Mouse (Mus musculus) heart, embryonic 10.5 days (tissue): ENCODE results near the gene Meltf. TPM values are rescaled to one million over a fixed set of nuclear protein-coding genes. Genes with fewer than 3 reads are reported as not detected.

ENCODE experiments used
- DNase-seq: peaks from one replicate; pipeline ENCODE4 v3.0.0-alpha.2; 2017; ENCODE audit warnings: low spot score
- H3K27ac ChIP-seq: fragments of 300-500 bp; sonication (generic); 2 replicates; pipeline ENCODE4 v1.5.1; 2016; ENCODE audit warnings: mild to moderate bottlenecking
- H3K27me3 ChIP-seq: fragments of 300-500 bp; sonication (generic); 2 replicates; pipeline ENCODE4 v1.6.1; 2016; ENCODE audit warnings: mild to moderate bottlenecking; ENCODE audit not compliant: poor library complexity, insufficient read depth, severe bottlenecking
- H3K36me3 ChIP-seq: fragments of 300-500 bp; sonication (generic); 2 replicates; pipeline ENCODE4 v1.6.1; 2016; ENCODE audit warnings: mild to moderate bottlenecking, moderate library complexity
- H3K4me1 ChIP-seq: fragments of 300-500 bp; sonication (generic); 2 replicates; pipeline ENCODE4 v1.6.1; 2016; ENCODE audit warnings: mild to moderate bottlenecking
- H3K4me3 ChIP-seq: fragments of 300-500 bp; sonication (generic); 2 replicates; pipeline ENCODE4 v1.5.1; 2016; ENCODE audit warnings: mild to moderate bottlenecking, moderate library complexity
- H3K9me3 ChIP-seq: fragments of 300-500 bp; sonication (generic); 2 replicates; pipeline ENCODE4 v1.6.1; 2016; ENCODE audit warnings: mild to moderate bottlenecking, moderate library complexity
- WGBS: fragments of 180-500 bp; shearing (Covaris S2); methylation state at CpG from one replicate; pipeline ENCODE4 v1.1.7; 2016; 5-methylcytosine and 5-hydroxymethylcytosine counted together
- polyA plus RNA-seq: library from polyadenylated mRNA; unstranded; fragments of >200 nt; fragmentation: Nextera tagmentation; extraction: Ambion mirVana; gene quantifications from 2 replicates; pipeline ENCODE4 v1.2.1, GENCODE M21; 2016

Meltf gene
- polyA plus RNA-seq = 0.09 and 0.34 TPM in 2 replicates

DNA sequence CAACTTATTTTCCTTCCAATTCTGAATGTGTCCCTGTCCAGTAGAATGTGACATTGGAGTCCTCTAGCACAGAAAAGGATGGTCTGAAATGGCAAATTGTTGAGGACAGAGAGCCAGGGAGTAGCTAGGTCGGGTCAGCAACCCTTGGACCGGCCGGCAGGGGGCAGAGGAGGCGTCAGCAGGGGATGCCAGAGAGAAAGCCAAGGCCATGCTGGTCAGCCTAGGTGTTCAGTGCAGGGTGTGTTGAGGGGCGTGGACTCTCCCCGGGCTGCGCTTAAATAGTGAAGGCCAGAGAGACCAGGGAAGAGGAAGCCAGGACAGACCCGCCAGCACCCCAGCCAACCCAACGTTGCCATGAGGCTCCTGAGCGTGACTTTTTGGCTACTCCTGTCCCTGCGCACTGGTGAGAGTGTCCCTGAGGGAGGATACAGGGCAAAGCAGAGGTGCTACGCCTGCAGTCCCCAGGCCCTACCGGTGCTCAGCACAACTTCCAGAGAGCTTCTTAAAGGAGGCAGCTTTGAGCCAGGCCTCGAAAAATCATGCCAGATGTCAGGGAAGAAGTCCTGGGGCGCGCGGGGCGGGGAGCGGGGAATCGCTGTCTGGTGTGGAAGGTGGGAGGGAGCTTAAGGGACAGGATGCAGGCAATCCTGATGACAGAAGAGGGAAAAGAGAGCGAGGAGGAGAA is at the start of gene Meltf:
TSS of gene Meltf (plus strand) at position 238 of the 685 bp plus-strand sequence.
- Histone ChIP-seq H3K27ac (no peak within 1 kb of the TSS; the same call in 1 of the 2 replicates), H3K36me3 (peaks cover 12% of the 10 kb centered on the region), H3K27me3 (peaks cover 25% of the 10 kb centered on the region), H3K4me1 (peaks cover 38% of the 10 kb centered on the region), H3K4me3 (peak within 1 kb of the TSS; percentile 39), H3K9me3 (no peaks in the 10 kb centered on the region)
- WGBS = 29% methylated on average over 21 of the region's 21 CpGs
- DNase-seq = peak; percentile 87

DNA sequence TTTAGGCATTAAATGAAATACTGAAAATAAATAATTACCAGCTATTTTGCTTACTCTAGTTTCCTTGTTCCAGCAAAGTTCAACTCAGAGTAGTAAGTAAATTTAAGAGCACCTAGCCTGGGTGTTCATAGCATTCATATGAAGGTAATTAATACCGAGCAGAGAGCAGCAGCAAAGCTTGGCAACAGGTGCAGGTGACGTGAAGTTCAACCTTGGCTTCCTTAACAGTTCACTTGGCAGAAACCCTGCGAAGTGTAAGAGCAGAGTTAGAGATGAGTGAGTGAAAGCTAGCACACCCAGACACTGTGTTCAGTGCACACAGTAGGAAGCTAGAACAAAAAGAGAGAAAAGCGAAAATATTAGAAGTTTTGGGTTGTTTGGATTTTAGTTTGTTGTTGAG is 47.9 kb upstream of the Meltf start:
- Histone ChIP-seq H3K4me3 (no peak overlapping the region), H3K27me3 (no peaks in the 10 kb centered on the region), H3K4me1 (no peaks in the 10 kb centered on the region), H3K36me3 (peaks cover 15% of the 10 kb centered on the region; the same call in 1 of the 2 replicates), H3K9me3 (no peaks in the 10 kb centered on the region), H3K27ac (no peak overlapping the region)
- 85% methylated on average over 4 of the region's 4 CpGs for WGBS
- no peak for DNase-seq

DNA sequence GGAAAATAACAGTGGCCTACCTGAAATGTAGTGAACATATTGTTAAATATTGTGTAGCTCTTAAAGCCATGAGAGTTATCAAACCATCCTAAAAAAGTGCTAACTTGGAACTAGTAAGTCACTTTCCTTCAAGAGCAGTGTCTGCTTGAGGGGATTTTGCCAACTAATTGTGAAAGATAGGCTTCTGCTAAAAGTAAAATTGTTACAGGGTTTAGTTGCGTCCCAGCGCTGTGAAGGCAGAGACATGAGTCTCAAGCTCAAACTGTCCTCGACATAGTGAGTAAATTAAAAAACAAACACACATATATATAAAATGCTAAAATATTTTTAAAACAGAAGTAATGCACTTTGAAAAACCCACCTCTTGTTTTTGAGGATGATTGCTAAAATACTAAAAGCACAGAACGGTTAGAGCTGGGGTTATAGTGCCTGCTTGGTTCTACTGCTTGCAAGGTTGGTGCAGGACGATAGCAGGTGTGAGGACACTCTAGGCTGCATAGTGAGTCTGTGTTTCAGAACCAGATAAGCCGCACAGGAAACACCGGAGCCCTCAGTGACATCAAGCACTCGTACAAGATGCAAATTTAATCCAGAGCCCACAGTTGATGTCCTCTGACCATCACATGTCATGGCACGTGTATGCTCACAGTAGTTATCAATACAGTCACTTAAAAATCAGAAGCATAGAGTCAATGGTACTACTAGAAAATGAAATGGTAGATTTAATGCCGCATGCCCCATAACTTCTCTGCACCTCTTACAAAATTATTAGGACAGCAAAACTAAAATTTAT is 45.8 kb upstream of the Meltf start:
- no peaks in the 10 kb centered on the region for H3K9me3 ChIP-seq
- H3K27ac ChIP-seq = no peak overlapping the region
- no peak for DNase-seq
- no peak overlapping the region for H3K4me3 ChIP-seq
- peaks cover 21% of the 10 kb centered on the region; the same call in 1 of the 2 replicates for H3K36me3 ChIP-seq
- no peaks in the 10 kb centered on the region for H3K4me1 ChIP-seq
- WGBS = 83% methylated on average over 10 of the region's 10 CpGs
- H3K27me3 ChIP-seq = no peaks in the 10 kb centered on the region

DNA sequence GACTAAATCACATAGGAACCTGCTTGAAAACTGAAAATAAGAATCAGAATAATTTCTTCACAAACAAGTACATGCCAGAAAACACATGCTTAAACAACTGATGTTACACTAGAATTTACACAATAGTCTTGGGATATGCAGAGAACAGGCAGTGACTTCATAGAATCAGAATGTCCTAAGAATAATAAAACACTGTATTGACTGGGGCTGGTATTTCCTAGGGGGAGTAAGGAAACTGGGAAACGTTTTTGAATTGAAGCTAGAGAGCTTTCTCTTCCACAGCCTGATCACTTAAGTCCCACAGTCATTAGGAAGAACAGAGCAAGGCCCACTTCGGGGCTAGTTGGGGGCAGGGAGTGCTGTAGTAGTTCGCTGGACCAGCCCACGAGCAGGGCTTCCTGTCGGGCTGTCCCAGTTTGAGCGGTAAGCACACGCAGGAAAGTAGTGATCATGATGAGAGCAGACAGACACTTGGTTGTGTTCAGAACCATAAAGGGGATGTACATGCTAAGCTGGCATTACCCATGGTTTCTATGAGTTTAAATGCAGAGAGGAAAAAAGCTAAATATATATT is 44.5 kb upstream of the Meltf start:
- Histone ChIP-seq H3K27me3 (no peaks in the 10 kb centered on the region), H3K27ac (no peak overlapping the region; the same call in 1 of the 2 replicates), H3K4me1 (no peaks in the 10 kb centered on the region), H3K9me3 (no peaks in the 10 kb centered on the region), H3K36me3 (peaks cover 29% of the 10 kb centered on the region; the same call in 1 of the 2 replicates), H3K4me3 (no peak overlapping the region)
- DNase-seq = no peak
- 49% methylated on average over 7 of the region's 7 CpGs for WGBS

DNA sequence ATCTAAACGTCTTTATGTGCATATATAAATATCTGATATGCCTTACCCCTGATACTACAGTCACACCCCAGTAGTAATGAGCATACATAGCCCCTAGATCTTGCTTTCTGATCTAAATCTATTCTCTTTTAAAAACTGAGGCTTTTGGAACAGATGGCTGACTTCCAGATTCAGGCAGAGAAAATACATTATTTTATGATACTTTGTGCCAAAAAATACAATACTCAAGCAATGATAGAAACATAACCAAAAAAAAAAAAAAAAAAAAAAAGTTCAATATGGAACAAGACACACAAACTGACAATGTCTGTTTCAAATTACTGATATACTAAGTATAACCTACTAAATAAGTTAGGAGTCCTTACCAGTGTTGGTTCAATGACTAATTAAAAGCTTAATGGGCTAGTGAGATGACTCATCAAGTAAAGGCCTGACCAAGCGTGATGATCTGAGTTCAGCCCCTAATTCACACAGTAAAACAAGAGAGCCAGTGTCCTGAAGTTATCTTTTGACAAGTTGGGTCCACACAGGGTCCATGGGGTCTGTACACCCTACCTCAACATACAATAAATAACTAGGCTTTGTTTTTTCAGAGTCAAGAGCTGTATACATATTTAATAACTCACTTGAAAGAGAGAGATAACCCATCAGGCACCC is 43.8 kb upstream of the Meltf start:
- no peak for DNase-seq

DNA sequence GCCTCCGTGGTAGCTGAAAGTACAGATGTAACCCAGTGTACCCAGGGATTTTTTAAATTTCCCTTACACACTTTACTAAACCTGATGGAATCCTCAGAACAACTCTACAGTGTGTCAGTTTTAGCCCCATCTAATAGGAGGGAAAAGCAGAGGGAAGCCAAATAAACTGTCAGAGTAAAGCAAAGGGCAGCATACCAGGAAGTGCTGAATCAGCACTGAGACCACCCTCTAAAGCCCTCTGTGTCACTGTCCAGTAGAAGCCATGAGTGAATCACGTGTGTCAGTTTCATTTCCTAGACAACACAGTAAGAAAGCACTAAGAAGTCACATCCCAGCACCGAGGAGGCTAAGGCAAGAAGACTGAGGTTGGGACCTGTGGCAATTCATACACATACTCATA is 41.2 kb upstream of the Meltf start:
- H3K27me3 ChIP-seq = no peaks in the 10 kb centered on the region
- no peak overlapping the region for H3K27ac ChIP-seq
- no peaks in the 10 kb centered on the region for H3K4me1 ChIP-seq
- H3K4me3 ChIP-seq = no peak overlapping the region
- H3K36me3 ChIP-seq = peaks cover 30% of the 10 kb centered on the region; the same call in 1 of the 2 replicates
- no peaks in the 10 kb centered on the region for H3K9me3 ChIP-seq
- WGBS = 88% methylated on average over 3 of the region's 3 CpGs
- no peak for DNase-seq

More for the DNA sequence above, 43.8 kb upstream of the Meltf start:
- H3K4me3 ChIP-seq = no peak overlapping the region
- no peaks in the 10 kb centered on the region for H3K9me3 ChIP-seq
- 85% methylated on average over 2 of the region's 2 CpGs for WGBS
- H3K27me3 ChIP-seq = no peaks in the 10 kb centered on the region
- peaks cover 25% of the 10 kb centered on the region; the same call in 1 of the 2 replicates for H3K36me3 ChIP-seq
- no peaks in the 10 kb centered on the region for H3K4me1 ChIP-seq
- H3K27ac ChIP-seq = no peak overlapping the region

DNA sequence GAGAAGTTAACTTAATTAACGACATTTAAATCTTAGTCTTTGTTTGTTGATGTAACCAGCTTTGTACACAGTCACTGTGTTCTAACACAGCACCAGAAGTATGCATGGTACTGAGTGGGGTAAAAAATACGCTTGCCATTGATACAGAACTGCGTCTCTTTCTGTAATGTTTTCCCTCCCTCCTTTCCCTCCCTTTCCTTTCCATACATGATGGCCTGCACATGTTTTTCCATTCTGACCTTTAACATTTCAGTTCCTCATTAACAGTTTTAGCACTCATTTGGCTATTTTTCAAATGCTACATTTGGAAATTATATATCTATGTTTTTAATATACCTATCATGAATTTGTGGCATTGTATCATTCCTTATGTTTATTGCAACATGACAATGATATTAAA is 34.4 kb upstream of the Meltf start:
- WGBS = 87% methylated on average over 3 of the region's 3 CpGs
- Histone ChIP-seq H3K27me3 (no peaks in the 10 kb centered on the region), H3K4me3 (no peak overlapping the region), H3K27ac (no peak overlapping the region), H3K4me1 (no peaks in the 10 kb centered on the region), H3K36me3 (peaks cover 17% of the 10 kb centered on the region; the same call in 1 of the 2 replicates), H3K9me3 (no peaks in the 10 kb centered on the region)
- no peak for DNase-seq

DNA sequence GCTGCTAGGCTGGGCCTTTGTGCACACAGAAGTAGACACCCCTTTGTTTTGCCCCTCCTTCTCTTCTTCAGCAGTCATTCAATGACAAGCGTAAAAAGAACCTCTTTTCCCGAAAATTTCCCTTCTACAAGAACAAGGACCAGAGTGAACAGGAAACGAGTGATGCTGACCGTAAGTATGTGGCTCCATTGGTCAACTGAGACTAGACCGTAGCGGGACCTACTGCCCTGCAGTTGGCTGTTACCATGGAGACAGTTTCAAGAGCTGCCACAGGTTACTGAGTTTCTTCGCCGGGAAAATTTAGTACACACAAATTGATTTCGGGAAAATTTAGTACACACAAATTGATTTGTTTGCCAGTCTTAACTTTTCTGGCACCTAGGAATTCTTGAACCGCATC is 31.8 kb upstream of the Meltf start:
- H3K36me3 ChIP-seq = peaks cover 14% of the 10 kb centered on the region
- H3K4me3 ChIP-seq = no peak overlapping the region
- H3K4me1 ChIP-seq = no peaks in the 10 kb centered on the region
- no peak overlapping the region for H3K27ac ChIP-seq
- H3K27me3 ChIP-seq = no peaks in the 10 kb centered on the region
- 88% methylated on average over 10 of the region's 10 CpGs for WGBS
- DNase-seq = no peak
- H3K9me3 ChIP-seq = no peaks in the 10 kb centered on the region

DNA sequence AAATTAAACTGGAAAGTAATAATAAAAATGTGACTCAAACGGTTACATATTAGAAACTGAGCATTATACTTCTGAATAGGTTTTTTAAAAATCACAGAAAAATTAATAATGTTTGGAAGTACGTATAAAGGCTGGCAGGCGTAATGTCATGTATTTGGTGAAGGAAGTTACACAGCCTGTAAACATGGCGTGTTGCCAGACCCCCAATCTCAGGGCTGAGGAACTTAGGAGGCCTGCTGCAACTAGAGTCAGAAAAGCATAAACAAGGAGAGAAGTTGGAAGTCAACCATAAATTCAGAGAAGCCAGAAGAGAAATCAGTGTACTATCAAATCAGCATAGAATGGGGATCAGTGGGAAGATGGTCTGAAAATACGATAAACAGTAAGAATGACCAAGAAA is 14.7 kb upstream of the Meltf start:
- H3K27me3 ChIP-seq = no peaks in the 10 kb centered on the region
- DNase-seq = no peak
- no peak overlapping the region for H3K4me3 ChIP-seq
- H3K27ac ChIP-seq = no peak overlapping the region
- no peaks in the 10 kb centered on the region; the same call in 1 of the 2 replicates for H3K4me1 ChIP-seq
- 93% methylated on average over 5 of the region's 5 CpGs for WGBS
- no peaks in the 10 kb centered on the region for H3K9me3 ChIP-seq
- peaks cover 74% of the 10 kb centered on the region for H3K36me3 ChIP-seq

DNA sequence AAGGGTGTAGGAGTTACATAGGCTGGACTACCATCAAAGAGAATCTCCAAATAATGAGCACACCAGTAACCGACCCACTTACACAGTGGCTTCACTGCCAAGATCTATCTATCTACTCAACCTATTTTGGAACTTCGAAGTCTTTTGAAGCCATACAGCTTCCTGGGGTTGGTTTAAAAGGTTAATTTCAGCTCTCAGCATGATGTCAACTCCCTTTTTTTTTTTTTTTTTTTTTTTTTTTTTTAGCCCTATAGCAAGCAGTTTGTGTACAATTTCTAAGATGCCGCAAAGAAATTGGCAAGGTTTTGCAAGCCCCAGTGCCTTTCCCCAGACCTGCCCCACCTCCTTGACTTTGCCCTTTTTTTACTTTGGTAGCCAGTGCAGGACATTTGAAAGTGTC is 13.4 kb upstream of the Meltf start:
- no peak overlapping the region for H3K4me3 ChIP-seq
- DNase-seq = no peak
- WGBS = 78% methylated on average over 3 of the region's 3 CpGs
- H3K36me3 ChIP-seq = peaks cover 74% of the 10 kb centered on the region
- no peaks in the 10 kb centered on the region for H3K27me3 ChIP-seq
- no peaks in the 10 kb centered on the region for H3K9me3 ChIP-seq
- no peaks in the 10 kb centered on the region; the same call in 1 of the 2 replicates for H3K4me1 ChIP-seq
- no peak overlapping the region for H3K27ac ChIP-seq

DNA sequence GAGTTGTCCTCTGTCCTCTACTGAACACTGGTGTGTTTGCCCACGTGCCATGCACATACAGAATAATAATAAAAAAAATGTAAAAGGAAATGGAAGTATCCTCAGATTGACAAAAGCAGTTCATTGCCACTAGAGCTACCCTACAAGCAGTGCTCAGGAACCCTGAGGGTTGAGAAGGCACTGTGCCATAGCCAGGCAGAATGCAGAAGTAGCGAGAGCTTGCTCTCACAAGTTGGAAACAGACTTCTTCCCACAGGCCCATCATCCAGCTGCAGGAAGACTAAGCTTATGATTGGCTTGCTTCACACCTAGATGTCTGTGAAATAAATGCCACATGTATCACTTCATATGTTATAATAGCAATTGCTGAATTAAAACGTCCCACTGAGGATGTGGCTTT is 11.7 kb upstream of the Meltf start:
- Histone ChIP-seq H3K27me3 (no peaks in the 10 kb centered on the region), H3K27ac (no peak overlapping the region), H3K9me3 (no peaks in the 10 kb centered on the region), H3K4me3 (no peak overlapping the region), H3K4me1 (no peaks in the 10 kb centered on the region; the same call in 1 of the 2 replicates), H3K36me3 (peaks cover 66% of the 10 kb centered on the region)
- 89% methylated on average over 3 of the region's 3 CpGs for WGBS
- DNase-seq = no peak

DNA sequence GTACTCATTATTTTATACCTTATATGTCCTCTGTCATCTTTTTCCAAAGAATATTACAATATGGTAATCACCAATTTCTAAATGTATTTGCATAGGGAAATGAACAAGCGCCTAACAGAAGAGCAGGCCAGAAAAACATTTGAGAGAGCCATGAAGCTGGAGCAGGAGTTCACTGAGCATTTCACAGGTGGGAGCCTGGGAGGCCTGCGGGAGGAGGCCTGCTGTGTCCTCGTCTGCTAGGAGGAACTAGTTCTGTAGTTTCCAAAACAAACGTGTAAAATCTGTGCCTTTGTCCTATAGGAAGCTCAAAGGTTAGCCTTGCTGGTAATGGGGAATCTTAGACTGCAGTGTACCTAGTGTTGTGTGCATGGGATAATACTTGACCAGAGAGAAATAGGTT is 10.9 kb upstream of the Meltf start:
- WGBS = 74% methylated on average over 4 of the region's 4 CpGs
- peaks cover 63% of the 10 kb centered on the region for H3K36me3 ChIP-seq
- no peak overlapping the region for H3K27ac ChIP-seq
- H3K4me3 ChIP-seq = no peak overlapping the region
- no peaks in the 10 kb centered on the region for H3K9me3 ChIP-seq
- H3K27me3 ChIP-seq = no peaks in the 10 kb centered on the region
- DNase-seq = no peak
- H3K4me1 ChIP-seq = no peaks in the 10 kb centered on the region; the same call in 1 of the 2 replicates
